Mouse (Mus musculus) intestine, postnatal 0 days (tissue): Measurements from ENCODE around the gene Timm44. TPM values are rescaled to one million over a fixed set of nuclear protein-coding genes. Genes with fewer than 3 reads are reported as not detected.

ENCODE experiments used
- ATAC-seq: fragments of 200-750 bp; cut with Nextera tagmentation; 2 replicates; pipeline ENCODE4 v1.8.0; 2017; ENCODE audit warnings: mild to moderate bottlenecking, moderate TSS enrichment, moderate library complexity
- H3K27ac ChIP-seq: fragments of 300-500 bp; sonication (generic); 2 replicates; pipeline ENCODE4 v1.5.1; 2014; ENCODE audit warnings: mild to moderate bottlenecking, low read depth, low read length, moderate library complexity
- H3K27me3 ChIP-seq: fragments of 300-500 bp; sonication (generic); replicated peaks from 2 replicates; pipeline ENCODE4 v1.6.1; 2014; ENCODE audit warnings: low read length, mixed read lengths; ENCODE audit not compliant: control insufficient read depth, insufficient read depth
- H3K36me3 ChIP-seq: fragments of 300-500 bp; sonication (generic); 2 replicates; pipeline ENCODE4 v1.6.1; 2014; ENCODE audit warnings: mild to moderate bottlenecking, moderate library complexity; ENCODE audit not compliant: control insufficient read depth, insufficient read depth
- H3K4me1 ChIP-seq: fragments of 300-500 bp; sonication (generic); replicated peaks from 2 replicates; pipeline ENCODE4 v1.6.1; 2014; ENCODE audit warnings: antibody characterized with exemption, low read length, mixed read lengths; ENCODE audit not compliant: control insufficient read depth, insufficient read depth
- H3K4me2 ChIP-seq: fragments of 300-500 bp; sonication (generic); replicated peaks from 2 replicates; pipeline ENCODE4 v1.6.1; 2014; ENCODE audit warnings: low read depth, mild to moderate bottlenecking, moderate library complexity
- H3K4me3 ChIP-seq: fragments of 300-500 bp; sonication (generic); 2 replicates; pipeline ENCODE4 v1.5.1; 2014; ENCODE audit warnings: low read depth, low read length
- H3K9ac ChIP-seq: fragments of 300-500 bp; sonication (generic); 2 replicates; pipeline ENCODE4 v1.6.1; 2014; ENCODE audit warnings: mild to moderate bottlenecking, low read depth, low read length
- H3K9me3 ChIP-seq: fragments of 300-500 bp; sonication (generic); 2 replicates; pipeline ENCODE4 v1.6.1; 2016; ENCODE audit warnings: mixed run types; ENCODE audit not compliant: control insufficient read depth
- CTCF ChIP-seq: sonication (generic); IDR thresholded peaks from 2 replicates; pipeline ENCODE4 v1.5.1; 2016; ENCODE audit warnings: low read depth, mild to moderate bottlenecking, control low read depth, antibody characterized with exemption, moderate library complexity
- WGBS: fragments of 180-500 bp; shearing (Covaris S2); extraction: QIAGEN DNeasy Blood & Tissue Kit; methylation state at CpG from one replicate; pipeline ENCODE4 v1.1.7; 2014; 5-methylcytosine and 5-hydroxymethylcytosine counted together
- polyA plus RNA-seq: library from polyadenylated mRNA; unstranded; fragments of >200 nt; fragmentation: Nextera tagmentation; extraction: Ambion mirVana; gene quantifications from 2 replicates; pipeline ENCODE4 v1.2.1, GENCODE M21; 2015

Gene Timm44
- polyA plus RNA-seq, 1 experiment from 2014 or later = 35.5 TPM

DNA sequence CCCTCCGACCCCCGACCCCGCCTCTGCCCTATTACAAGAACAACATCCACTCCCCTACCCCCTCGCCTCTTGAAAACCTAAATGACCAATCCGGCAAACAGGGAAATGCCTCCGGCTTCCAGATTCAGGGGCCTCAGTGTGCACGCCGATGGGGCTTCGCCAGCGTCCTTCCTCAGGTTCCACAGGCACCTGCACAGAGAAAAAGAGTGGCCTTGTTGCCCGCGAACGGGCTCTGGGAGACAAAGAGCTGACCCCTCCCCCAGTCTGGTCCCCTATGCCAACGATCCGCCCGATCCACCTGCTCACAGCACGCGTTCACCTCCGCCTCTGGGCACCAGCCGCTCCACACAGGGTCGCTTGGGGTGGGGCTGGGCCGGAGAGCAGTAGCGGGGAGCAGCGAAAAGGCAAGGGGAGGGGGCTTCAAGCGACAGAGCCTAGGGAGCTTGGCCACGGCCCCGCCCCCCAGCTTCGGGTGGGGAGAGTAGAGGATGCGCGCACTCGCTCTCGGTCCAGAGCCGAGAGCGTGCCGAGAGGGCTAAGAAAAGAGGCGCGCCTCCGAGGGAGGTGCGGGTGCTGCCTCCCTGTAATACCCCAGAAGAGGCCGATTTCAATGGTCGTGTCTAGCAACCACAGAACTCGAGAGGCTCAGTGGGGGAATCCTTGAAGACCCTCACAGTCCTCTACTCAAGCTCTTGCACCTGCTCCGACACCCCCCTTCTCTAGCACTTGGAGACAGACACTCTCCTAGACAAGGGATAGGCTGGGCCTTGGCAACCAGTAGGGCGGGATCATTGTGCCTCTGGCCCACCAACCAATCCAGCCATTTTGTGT, 58.7 kb downstream of the Timm44 start, which contains the start of gene Prr36:
Gene Prr36 (minus strand): TSS at position 669 of the 831 bp plus-strand sequence.
- H3K27ac ChIP-seq = no peak within 1 kb of the TSS
- peaks cover 21% of the 10 kb centered on the region for H3K27me3 ChIP-seq
- peak within 1 kb of the TSS; percentile 72 for H3K4me2 ChIP-seq
- peak within 1 kb of the TSS; percentile 46 for H3K4me3 ChIP-seq
- H3K4me1 ChIP-seq = peaks cover 16% of the 10 kb centered on the region
- H3K9ac ChIP-seq = peak within 1 kb of the TSS; percentile 22; the same call in 1 of the 2 replicates
- 2% methylated on average over 44 of the region's 44 CpGs for WGBS
- no peaks in the 10 kb centered on the region for H3K9me3 ChIP-seq
- TF ChIP-seq CTCF = no peak
- ATAC-seq = no peak
- no peaks in the 10 kb centered on the region for H3K36me3 ChIP-seq

DNA sequence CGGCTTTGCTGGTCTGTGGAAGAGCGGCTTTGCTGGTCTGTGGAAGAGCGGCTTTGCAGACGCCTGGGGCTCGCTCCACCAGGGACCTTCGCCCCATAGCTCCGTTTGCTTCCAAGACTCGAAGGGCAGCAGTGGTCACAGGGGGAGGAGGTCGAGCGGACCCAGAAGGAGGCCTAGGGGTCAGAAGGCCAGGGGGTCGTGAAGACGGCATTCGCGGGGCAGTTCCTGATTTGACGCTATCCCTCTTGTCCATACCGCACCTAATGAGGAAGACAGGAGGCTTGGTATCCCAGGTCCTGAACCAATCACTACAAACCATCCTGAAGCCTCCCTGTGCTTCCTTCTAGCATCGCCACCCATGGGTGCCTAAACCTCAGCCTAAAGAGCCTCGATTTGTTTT, 59.4 kb downstream of the Timm44 start:
- Histone ChIP-seq H3K36me3 (no peaks in the 10 kb centered on the region), H3K27me3 (peaks cover 21% of the 10 kb centered on the region), H3K27ac (no peak overlapping the region), H3K4me1 (peaks cover 16% of the 10 kb centered on the region), H3K9ac (no peak overlapping the region; the same call in 1 of the 2 replicates), H3K4me3 (peak overlapping the region; percentile 46), H3K9me3 (no peaks in the 10 kb centered on the region), H3K4me2 (peak overlapping the region; percentile 72)
- no peak for TF ChIP-seq CTCF
- WGBS = 11% methylated on average over 18 of the region's 18 CpGs
- ATAC-seq = no peak

DNA sequence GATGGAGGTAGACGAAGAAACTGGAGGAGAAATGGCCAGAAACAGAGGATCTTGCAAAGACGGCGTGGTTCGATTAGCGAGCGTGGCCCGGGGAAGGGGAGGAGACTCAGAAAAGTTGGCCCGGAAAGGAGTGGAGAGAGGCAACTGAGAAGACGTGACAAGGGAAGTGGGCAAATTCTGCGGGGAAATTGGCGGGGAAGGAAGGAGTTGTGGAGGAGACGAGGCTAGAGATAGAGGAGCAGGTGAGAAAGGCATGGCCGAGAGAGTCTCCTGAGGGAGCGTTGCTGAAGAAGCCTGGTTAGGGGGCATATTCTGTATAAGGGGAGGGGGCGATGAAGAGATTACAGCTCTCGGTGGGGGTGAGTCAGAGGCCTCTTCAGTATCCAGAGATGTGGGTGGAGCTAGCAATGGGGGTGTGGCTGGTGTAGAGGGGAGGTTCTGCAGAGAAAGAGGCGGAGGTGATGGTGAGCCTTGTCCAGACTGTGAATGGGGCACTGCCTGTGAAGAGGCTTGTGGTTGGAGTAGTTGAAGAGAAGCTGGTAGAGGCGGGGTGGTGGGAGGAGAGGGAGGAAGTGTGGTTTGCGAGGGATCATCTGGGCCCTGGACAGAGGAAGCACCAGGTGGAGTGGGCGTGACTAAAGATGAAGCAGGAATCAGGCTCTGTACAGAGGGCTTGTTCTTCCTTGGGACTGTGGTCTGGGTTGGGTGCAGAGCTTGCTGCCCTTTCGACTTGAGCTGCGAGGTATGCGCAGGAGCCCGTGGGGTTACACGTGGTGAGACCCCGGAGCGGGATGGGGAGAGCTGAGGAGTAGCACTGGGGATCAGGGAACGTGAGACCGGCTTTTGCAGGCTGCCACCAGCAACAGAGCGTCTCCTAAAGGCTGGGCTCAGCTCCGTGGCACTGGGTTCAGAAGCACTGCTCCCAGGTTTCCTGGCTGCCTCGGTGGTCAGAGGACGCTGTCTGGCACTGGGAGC, 61.4 kb downstream of the Timm44 start:
- Histone ChIP-seq H3K27me3 (peaks cover 21% of the 10 kb centered on the region), H3K9me3 (no peaks in the 10 kb centered on the region), H3K4me1 (peaks cover 16% of the 10 kb centered on the region), H3K27ac (peak overlapping the region; percentile 64; the same call in 1 of the 2 replicates), H3K4me3 (peak overlapping the region; percentile 41), H3K9ac (0 out of 2 replicates have a peak overlapping the region, but pooled peaks have one; percentile 37), H3K4me2 (peak overlapping the region; percentile 90), H3K36me3 (no peaks in the 10 kb centered on the region)
- WGBS = 5% methylated on average over 33 of the region's 33 CpGs
- peak; percentile 81 for ATAC-seq
- TF ChIP-seq CTCF = no peak

DNA sequence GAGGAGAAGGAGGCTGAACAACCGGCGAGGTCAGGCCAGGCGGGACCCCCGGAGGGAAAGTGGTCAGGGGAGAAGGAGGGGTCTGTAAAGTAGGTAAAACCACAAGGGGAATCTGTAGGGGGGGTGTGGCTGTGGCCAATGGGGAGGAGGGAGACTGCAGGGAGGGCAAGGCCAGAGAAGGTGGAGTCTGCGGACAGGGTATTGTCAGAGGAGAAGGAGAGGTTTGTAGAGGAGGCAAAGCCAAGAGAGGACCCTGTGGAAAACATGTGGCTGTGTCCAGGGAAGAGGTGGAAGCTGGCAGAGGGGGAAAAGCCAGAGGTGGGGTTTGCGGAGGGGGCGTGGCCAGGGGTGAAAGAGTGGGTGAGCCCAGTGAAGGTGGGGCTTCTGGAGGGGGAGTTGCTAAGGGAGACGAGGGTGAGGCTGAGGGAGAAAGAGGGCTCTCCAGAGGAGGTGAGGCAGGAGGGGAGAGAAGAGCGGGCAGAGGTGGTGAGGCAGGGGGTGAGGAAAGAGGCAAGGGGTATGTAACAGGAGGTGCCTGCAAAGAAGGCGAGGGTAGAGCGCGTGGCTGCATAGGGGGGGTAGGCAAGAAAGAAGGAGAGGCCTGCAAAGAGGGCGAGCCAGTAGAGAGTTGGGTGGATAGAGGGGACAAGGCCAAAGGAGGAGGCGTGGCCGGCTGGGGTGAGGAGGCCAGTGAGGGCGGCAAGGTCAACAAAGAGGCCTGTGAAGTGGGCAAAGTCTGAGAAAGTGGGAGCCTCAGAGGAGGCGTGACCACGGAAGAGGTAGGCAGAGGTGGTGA, 62.3 kb downstream of the Timm44 start:
- no peak for TF ChIP-seq CTCF
- WGBS = 3% methylated on average over 18 of the region's 18 CpGs
- no peaks in the 10 kb centered on the region for H3K9me3 ChIP-seq
- peak overlapping the region; percentile 21; the same call in 1 of the 2 replicates for H3K27ac ChIP-seq
- H3K27me3 ChIP-seq = peaks cover 21% of the 10 kb centered on the region
- peak overlapping the region; percentile 90 for H3K4me2 ChIP-seq
- no peaks in the 10 kb centered on the region for H3K36me3 ChIP-seq
- H3K9ac ChIP-seq = peak overlapping the region; percentile 37
- H3K4me1 ChIP-seq = peaks cover 16% of the 10 kb centered on the region
- ATAC-seq = peak; percentile 67
- peak overlapping the region; percentile 41 for H3K4me3 ChIP-seq

DNA sequence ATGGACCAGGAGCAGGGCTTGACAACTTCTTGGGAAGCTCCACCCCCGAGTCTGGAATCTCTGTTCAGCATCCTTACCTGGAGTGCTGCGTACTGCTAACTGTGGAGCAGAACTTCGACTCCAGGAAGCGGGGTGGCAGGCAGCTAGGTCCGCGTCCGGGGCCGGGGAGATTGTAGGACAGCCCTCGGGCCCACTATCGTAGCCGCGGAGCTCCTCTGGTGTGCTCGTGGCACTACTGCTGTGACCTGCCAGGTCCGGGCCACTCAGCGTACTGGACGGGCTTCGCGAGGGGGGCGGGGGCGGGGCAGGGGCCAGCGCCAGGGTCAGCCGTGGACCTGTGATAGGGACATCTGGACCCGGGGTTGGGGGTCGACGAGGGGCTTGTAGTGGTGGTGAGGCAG, 62.9 kb downstream of the Timm44 start:
- H3K27ac ChIP-seq = peak overlapping the region; percentile 21; the same call in 1 of the 2 replicates
- peak overlapping the region; percentile 41 for H3K4me3 ChIP-seq
- H3K4me1 ChIP-seq = peaks cover 16% of the 10 kb centered on the region
- H3K36me3 ChIP-seq = no peaks in the 10 kb centered on the region
- ATAC-seq = no peak; the same call in 1 of the 2 replicates
- peak overlapping the region; percentile 90 for H3K4me2 ChIP-seq
- peak overlapping the region; percentile 37 for H3K9ac ChIP-seq
- WGBS = under 1% methylated on average over 25 of the region's 25 CpGs
- H3K9me3 ChIP-seq = no peaks in the 10 kb centered on the region
- TF ChIP-seq CTCF = no peak
- H3K27me3 ChIP-seq = peaks cover 16% of the 10 kb centered on the region
